Mouse (Mus musculus): ENCODE data around the gene Clk2. TPM values are rescaled to one million over a fixed set of nuclear protein-coding genes. Genes with fewer than 3 reads are reported as not detected.
A peak's percentile ranks its signal among the peaks of the same experiment; 100 is the strongest.
"Not testable (repeated sequence)": the region's sequence is repeated elsewhere in the genome, so short reads cannot be mapped to it uniquely, and the experiment has no call there.

Clk2 gene
- polyA plus RNA-seq, 1 experiment = 68.0 TPM

DNA sequence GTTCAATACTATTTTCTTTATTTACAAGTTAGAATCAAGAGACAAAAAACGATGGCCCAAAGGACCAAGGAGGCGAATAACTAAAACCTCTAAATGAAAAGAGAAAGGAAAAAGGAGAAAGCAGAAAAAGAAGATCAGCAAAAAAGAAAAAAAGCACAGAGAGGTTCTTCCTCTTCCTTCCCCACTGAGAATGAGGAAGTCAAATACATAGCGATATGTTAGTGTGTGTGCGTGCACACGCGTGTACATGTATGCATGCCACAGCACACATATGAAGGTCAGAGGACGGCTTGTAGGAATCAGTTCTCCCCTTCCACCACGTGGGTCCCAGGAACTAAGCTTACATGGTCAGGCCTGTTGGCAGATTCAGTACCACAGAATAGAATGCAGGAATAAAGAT is 7.6 kb upstream of the Clk2 start:
- TF ChIP-seq CTCF (IDR thresholded peaks at IDR 0.05; ENCODE audit: extremely low read depth, insufficient read depth, low read length) (no peak), POLR2A (IDR thresholded peaks at IDR 0.05; ENCODE audit: extremely low read depth, insufficient read depth, low read length) (no peak)
- Histone ChIP-seq H3K27ac (ENCODE audit: insufficient read depth, low read length) (no peak overlapping the region), H3K4me3 (ENCODE audit: insufficient read depth, low read length) (no peak overlapping the region), H3K4me1 (ENCODE audit: control insufficient read depth, insufficient read depth, low read length) (peaks cover 3% of the 10 kb centered on the region; the same call in 1 of the 2 replicates)

DNA sequence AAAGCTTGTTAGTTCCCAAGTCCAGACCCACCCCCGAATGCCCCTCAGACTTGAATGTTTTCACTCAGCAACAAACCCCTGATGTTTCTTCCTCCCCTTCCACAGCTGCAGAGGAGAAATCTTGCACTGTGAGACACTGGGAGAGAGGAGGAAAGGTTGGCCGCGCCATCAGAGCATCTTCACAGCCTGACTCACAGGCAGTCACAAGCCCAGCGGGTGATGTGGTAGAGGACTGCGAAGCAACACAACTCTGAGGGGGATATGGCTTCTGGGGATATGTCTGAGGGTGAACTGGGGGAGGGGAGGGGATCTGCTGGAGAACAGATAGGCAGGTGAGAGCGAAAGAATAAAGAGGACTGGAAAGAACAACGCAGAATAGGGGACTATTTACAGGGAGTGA is 5.9 kb upstream of the Clk2 start:
- H3K4me3 ChIP-seq (ENCODE audit: insufficient read depth, low read length) = peak overlapping the region; percentile 41
- H3K4me1 ChIP-seq (ENCODE audit: control insufficient read depth, insufficient read depth, low read length) = peaks cover 3% of the 10 kb centered on the region
- TF ChIP-seq CTCF (IDR thresholded peaks at IDR 0.05; ENCODE audit: extremely low read depth, insufficient read depth, low read length) (no peak), POLR2A (IDR thresholded peaks at IDR 0.05; ENCODE audit: extremely low read depth, insufficient read depth, low read length) (0 out of 2 replicates have a peak, but pooled peaks have one; percentile 8)
- no peak overlapping the region for H3K27ac ChIP-seq (ENCODE audit: insufficient read depth, low read length)

DNA sequence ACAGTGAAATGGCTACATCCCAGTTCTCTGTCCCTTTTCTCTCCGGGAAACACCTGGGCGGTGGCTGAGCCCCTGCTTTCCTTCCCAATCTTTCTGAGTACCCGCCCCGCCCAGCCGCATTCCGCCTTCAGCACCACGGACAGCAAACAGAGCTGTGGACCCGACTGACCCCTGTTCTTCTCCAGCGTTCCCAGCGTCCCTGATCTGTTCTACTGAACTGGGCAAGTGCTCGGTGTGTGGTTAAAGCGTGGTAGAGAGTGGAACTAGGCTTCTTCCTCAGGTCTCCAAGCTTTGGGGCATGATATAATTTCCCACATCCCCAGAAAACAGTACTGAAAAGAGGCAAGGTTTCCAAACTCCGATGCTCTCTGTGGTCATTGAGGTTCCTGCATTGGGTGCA is 5.4 kb upstream of the Clk2 start:
- H3K4me1 ChIP-seq (ENCODE audit: control insufficient read depth, insufficient read depth, low read length) = peaks cover 5% of the 10 kb centered on the region
- no peak overlapping the region for H3K27ac ChIP-seq (ENCODE audit: insufficient read depth, low read length)

DNA sequence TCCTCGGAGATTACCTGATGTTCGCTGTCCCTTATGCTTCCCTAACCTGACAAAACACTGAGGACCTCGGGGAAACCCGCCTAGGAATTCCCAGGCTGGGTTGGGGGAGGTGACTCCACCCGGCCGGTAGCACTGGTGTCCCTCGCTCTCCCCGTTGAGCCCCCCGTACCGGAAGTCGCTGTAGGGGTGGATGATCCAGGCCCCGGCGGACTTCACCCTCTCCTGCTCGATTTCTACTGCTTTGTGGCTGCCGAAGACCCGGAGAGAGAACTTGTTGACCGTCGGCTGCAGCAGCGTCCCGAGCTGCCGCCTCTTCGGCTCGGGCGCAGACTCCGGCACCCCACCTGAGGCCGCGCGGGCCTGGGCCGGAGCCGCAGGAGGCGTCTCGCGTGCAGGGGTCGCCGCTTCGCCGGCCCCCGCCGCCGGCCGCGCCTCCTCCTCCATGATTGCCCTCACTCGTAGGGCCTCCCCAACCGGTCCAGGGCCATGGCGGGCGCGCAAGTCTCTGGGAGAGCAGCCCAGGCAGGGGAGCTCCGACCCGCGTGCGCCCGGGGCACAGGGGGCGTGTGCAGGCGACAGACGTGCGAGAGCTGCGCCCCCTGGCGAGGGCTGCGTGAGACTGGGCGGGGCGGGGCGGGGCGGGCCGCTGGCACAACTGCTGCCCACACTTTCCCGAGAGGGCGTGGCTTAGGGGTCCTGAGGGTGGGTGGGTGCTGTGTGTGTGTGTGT is 4.8 kb upstream of the Clk2 start, which contains the start of gene Hcn3:
Hcn3 (minus strand) TSS at position 581 of the 729 bp plus-strand sequence.
- peaks cover 5% of the 10 kb centered on the region for H3K4me1 ChIP-seq (ENCODE audit: control insufficient read depth, insufficient read depth, low read length)
- peak within 1 kb of the TSS; percentile 41 for H3K4me3 ChIP-seq (ENCODE audit: insufficient read depth, low read length)
- no peak for TF ChIP-seq POLR2A (IDR thresholded peaks at IDR 0.05; ENCODE audit: extremely low read depth, insufficient read depth, low read length)
- TF ChIP-seq CTCF (IDR thresholded peaks at IDR 0.05; ENCODE audit: extremely low read depth, insufficient read depth, low read length) = 0 out of 2 replicates have a peak, but pooled peaks have one; percentile 11
- H3K27ac ChIP-seq (ENCODE audit: insufficient read depth, low read length) = no peak within 1 kb of the TSS

More for the DNA sequence above, 5.4 kb upstream of the Clk2 start:
- no peak for TF ChIP-seq POLR2A (IDR thresholded peaks at IDR 0.05; ENCODE audit: extremely low read depth, insufficient read depth, low read length)
- no peak for TF ChIP-seq CTCF (IDR thresholded peaks at IDR 0.05; ENCODE audit: extremely low read depth, insufficient read depth, low read length)
- peak overlapping the region; percentile 41 for H3K4me3 ChIP-seq (ENCODE audit: insufficient read depth, low read length)

DNA sequence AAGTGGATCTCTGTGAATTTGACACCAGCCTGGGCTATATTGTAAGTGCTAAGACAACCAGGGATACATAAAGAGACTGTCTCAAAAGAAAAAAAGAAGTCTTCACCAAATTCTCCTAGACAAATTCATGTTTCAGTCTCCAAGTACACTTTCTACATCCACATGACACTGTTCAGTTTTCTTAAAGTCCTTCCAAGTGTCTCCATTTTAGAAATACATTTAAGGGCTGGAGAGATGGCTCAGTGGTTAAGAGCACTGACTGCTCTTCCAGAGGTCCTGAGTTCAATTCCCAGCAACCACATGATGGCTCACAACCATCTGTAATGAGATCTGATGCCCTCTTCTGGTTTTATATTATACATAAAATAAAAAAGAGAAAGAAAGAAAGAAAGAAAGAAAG is 3.4 kb upstream of the Clk2 start:
- peaks cover 11% of the 10 kb centered on the region for H3K4me1 ChIP-seq (ENCODE audit: control insufficient read depth, insufficient read depth, low read length)
- not testable (repeated sequence) for H3K4me3 ChIP-seq (ENCODE audit: insufficient read depth, low read length); H3K27ac ChIP-seq (ENCODE audit: insufficient read depth, low read length)

DNA sequence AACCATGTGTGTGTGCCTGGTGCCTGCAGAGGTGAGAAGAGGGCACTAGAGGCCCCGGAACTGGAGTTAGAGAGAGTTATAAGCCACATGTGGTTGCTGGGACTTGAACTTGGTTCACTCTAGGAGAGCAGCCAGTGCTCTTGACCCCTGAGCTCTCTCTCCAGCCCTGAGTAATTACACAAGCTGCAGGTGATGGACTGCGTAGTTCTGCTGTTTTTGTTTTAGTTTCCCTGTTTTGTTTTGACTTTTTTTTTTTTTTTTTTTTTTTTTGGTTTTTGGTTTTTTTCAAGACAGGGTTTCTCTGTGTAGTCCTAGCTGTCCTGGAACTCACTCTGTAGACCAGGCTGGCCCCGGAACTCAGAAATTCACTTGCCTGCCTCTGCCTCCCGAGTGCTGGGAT is 2.8 kb upstream of the Clk2 start:
- H3K27ac ChIP-seq (ENCODE audit: insufficient read depth, low read length) = no peak overlapping the region
- no peak for TF ChIP-seq POLR2A (IDR thresholded peaks at IDR 0.05; ENCODE audit: extremely low read depth, insufficient read depth, low read length)
- no peak for TF ChIP-seq CTCF (IDR thresholded peaks at IDR 0.05; ENCODE audit: extremely low read depth, insufficient read depth, low read length)
- no peak overlapping the region for H3K4me3 ChIP-seq (ENCODE audit: insufficient read depth, low read length)
- H3K4me1 ChIP-seq (ENCODE audit: control insufficient read depth, insufficient read depth, low read length) = peaks cover 14% of the 10 kb centered on the region

DNA sequence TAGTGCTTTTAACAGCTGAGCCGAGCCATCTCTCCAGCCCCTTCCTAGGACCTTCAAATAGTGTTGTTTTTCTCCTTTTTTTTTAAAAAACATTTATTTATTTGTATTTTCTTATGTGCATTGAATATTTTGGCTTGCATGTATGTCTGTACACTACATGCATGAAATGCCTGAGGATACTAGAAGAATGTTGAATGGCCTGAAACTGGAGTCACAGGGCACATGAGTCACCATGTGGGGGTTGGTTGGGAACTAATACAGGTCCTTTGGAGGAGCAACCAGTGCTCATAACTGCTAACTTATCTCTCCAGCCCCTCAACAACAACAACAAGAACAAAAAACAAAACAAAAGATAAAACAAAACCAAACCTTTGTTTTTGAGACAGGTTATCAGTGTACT is 1.5 kb upstream of the Clk2 start:
- no peak overlapping the region for H3K4me3 ChIP-seq (ENCODE audit: insufficient read depth, low read length)
- TF ChIP-seq POLR2A (IDR thresholded peaks at IDR 0.05; ENCODE audit: extremely low read depth, insufficient read depth, low read length) (no peak), CTCF (IDR thresholded peaks at IDR 0.05; ENCODE audit: extremely low read depth, insufficient read depth, low read length) (no peak)
- no peak overlapping the region for H3K27ac ChIP-seq (ENCODE audit: insufficient read depth, low read length)
- H3K4me1 ChIP-seq (ENCODE audit: control insufficient read depth, insufficient read depth, low read length) = peaks cover 13% of the 10 kb centered on the region

DNA sequence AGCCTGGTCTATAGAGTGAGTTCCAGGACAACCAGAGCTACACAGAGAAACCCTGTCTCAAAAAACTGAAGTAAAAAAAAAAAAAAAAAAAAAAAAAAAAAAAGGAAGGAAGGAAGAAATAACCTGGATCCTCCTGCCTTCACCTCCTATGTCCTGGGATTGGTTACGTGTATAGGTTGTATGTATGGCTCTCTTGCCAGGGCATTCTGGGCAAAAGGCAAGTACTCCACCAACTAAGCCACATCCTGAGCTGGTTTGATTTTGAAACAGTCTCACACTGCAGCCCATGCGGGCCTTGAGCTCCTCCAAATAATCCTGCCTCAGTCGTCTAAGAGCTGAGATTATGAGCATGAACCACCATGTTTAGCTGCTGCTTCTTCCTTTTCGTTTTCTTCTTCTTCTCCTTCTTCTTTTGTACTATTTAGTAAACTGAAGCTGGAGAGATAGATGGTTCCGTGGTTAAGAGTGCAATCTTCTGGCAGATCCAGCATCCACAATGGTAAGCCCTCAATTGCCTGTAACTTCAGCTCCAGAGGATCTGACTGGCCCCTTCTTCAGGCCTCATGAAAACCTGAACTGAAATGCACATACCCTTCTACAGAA is 851 bp upstream of the Clk2 start:
- Histone ChIP-seq H3K4me3 (ENCODE audit: insufficient read depth, low read length) (no peak overlapping the region; the same call in 1 of the 2 replicates), H3K4me1 (ENCODE audit: control insufficient read depth, insufficient read depth, low read length) (peaks cover 11% of the 10 kb centered on the region), H3K27ac (ENCODE audit: insufficient read depth, low read length) (no peak overlapping the region)
- TF ChIP-seq POLR2A (IDR thresholded peaks at IDR 0.05; ENCODE audit: extremely low read depth, insufficient read depth, low read length) (no peak), CTCF (IDR thresholded peaks at IDR 0.05; ENCODE audit: extremely low read depth, insufficient read depth, low read length) (no peak)

DNA sequence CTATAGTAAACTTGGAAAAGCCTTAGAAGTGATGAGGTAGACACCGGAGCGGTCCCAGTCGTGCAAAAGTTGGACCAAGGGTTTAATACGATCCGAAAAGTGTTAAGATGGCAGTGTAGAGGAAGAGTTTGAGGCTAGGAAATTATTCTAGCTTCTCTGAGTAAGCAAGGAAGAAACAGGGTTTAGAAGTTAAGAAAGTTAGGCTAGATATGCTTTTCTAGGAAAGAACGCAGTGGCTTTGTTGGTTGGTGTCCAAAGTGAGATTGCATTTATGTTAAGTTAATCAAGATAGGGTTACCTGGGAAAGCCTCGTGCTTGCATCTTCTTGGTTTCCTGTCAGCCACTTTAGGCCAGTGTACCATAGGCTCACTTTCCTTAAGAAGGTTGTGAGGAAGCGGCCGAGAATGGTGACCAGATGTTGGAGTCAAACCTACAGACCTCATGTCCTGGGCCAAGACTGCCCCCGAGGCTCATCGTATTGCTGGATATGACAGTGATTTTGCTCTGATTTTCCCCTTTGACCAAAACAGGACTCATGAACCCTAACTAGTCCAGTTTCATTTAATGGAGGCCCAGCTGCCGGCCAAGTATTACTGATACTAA is 774 bp downstream of the Clk2 start:
- Histone ChIP-seq H3K4me1 (ENCODE audit: control insufficient read depth, insufficient read depth, low read length) (peaks cover 11% of the 10 kb centered on the region), H3K27ac (ENCODE audit: insufficient read depth, low read length) (peak overlapping the region; percentile 87; the same call in 1 of the 2 replicates)
- TF ChIP-seq CTCF (IDR thresholded peaks at IDR 0.05; ENCODE audit: extremely low read depth, insufficient read depth, low read length) = no peak
- no peak for TF ChIP-seq POLR2A (IDR thresholded peaks at IDR 0.05; ENCODE audit: extremely low read depth, insufficient read depth, low read length)

DNA sequence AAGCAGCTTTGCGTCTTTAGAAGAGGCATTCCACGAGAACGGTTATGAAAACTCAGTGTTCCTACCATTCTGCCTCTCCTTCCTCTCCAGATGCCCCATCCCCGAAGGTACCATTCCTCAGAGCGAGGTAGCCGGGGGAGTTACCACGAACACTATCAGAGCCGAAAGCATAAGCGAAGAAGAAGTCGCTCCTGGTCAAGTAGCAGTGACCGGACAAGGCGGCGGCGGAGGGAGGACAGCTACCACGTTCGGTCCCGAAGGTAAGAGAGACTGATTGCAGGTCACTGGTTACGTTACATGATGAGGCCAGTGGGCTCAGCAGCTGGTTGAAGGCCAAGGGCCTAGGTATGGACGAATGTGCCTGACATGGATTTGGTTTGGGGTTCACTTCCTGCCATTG is 2.4 kb downstream of the Clk2 start:
- Histone ChIP-seq H3K27ac (ENCODE audit: insufficient read depth, low read length) (no peak overlapping the region), H3K4me1 (ENCODE audit: control insufficient read depth, insufficient read depth, low read length) (peaks cover 11% of the 10 kb centered on the region), H3K4me3 (ENCODE audit: insufficient read depth, low read length) (no peak overlapping the region)
- TF ChIP-seq CTCF (IDR thresholded peaks at IDR 0.05; ENCODE audit: extremely low read depth, insufficient read depth, low read length) (no peak), POLR2A (IDR thresholded peaks at IDR 0.05; ENCODE audit: extremely low read depth, insufficient read depth, low read length) (no peak)

More for the DNA sequence above, 774 bp downstream of the Clk2 start:
- peak overlapping the region; percentile 98 for H3K4me3 ChIP-seq (ENCODE audit: insufficient read depth, low read length)

Data from cortical plate, adult 2 months (tissue).